Mouse (Mus musculus) cortical plate, adult 2 months (tissue): ENCODE results near the gene Gpr1.

Experiments
- CTCF ChIP-seq: fragments of 200-500 bp; IDR thresholded peaks from 2 replicates; pipeline ENCODE4 v1.5.1; 2011; ENCODE audit warnings: mild to moderate bottlenecking, control low read depth, low read length; ENCODE audit not compliant: insufficient read depth; ENCODE audit errors: extremely low read depth
- POLR2A ChIP-seq: fragments of 200-500 bp; IDR thresholded peaks from 2 replicates; pipeline ENCODE4 v1.6.1; 2011; ENCODE audit warnings: mild to moderate bottlenecking, low read length, control low read depth; ENCODE audit not compliant: insufficient read depth; ENCODE audit errors: extremely low read depth

DNA sequence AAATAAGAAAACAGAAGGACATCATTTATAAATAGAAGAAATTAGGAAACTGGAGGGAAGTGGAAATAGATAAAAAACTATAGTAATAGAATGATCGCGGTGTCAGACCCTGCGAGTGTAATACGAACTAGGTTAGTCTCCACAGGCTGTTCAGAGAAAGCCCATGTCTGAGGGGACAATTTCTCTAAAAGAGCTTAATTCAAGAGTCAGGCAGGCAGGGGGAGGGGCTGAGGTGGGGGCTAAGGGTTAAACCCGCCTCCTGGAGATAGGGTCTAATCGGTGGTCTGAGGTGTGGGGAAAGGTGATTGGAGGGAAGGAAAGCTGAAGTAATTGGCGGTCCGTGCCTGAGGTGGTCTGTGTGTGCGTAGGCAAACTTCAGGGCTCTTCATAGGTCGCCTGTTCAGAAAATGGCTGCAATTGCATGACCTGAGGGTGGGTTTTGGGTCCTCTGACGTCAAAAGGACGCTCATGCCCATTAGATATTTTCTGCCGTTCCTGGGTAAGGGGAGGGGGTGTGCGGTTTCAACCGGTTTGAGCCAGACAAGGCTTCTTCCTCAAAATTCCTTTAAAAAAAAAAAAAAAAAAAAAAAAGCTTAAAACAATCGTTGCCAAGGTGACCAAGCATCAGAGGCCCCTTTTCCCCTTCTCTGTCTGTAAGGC, 32.6 kb upstream of the Gpr1 start:
- no peak for TF ChIP-seq CTCF
- no peak for TF ChIP-seq POLR2A
